Comparison of ENCODE assay signal across 9 mouse cellular contexts in genomic region chr7:37934770-37935182, GRCm38 (mm10).
DNase-seq lines count a peak whose midpoint lies in the region; ATAC-seq and TF ChIP-seq lines count a peak whose summit lies in the region.
"Had no signal": no experiment of that assay in that cellular context is flagged by ENCODE, and none has a peak within 500 bp of the region (broad histone marks: within the 10 kb centered on the region; RNA-seq: fewer than 3 reads in every experiment).

No protein-coding gene starts in this region.

- peak; percentile 66 for ATAC-seq in forebrain, embryonic 12.5 days (ENCODE audit: low FRiP score)
- peak; percentile 63 for ATAC-seq in neural tube, embryonic 12.5 days (ENCODE audit: low FRiP score, low read depth)

- H3K27me3 ChIP-seq in testis, adult 2 months (ENCODE audit: control insufficient read depth, insufficient read depth, low read length): no peaks in the 10 kb centered on the region
- no peaks in the 10 kb centered on the region for H3K27me3 ChIP-seq in forebrain, embryonic 12.5 days
- no peaks in the 10 kb centered on the region for H3K27me3 ChIP-seq in neural tube, embryonic 12.5 days (replicated peaks)

- TF ChIP-seq POLR2A in testis, adult 2 months (IDR thresholded peaks at IDR 0.05; ENCODE audit: control insufficient read depth, low read depth, low read length): no peak

- TF ChIP-seq CTCF in testis, adult 2 months (IDR thresholded peaks at IDR 0.05; ENCODE audit: control insufficient read depth, insufficient read depth, insufficient replicate concordance, low read depth, low read length): peak; percentile 16; the same call in 1 of the 2 replicates

- no peak overlapping the region for H3K27ac ChIP-seq in testis, adult 2 months (ENCODE audit: control insufficient read depth, insufficient read depth, low read depth, low read length)
- H3K27ac ChIP-seq in forebrain, embryonic 12.5 days: 0 out of 2 replicates have a peak overlapping the region, but pooled peaks have one; percentile 25
- H3K27ac ChIP-seq in neural tube, embryonic 12.5 days: no peak overlapping the region
- H3K27ac ChIP-seq: heart, embryonic 13.5 days had no signal

- H3K9me3 ChIP-seq in forebrain, embryonic 12.5 days: no peaks in the 10 kb centered on the region
- no peaks in the 10 kb centered on the region for H3K9me3 ChIP-seq in neural tube, embryonic 12.5 days
- H3K9me3 ChIP-seq: heart, embryonic 13.5 days had no signal

- H3K4me1 ChIP-seq in testis, adult 2 months (ENCODE audit: control insufficient read depth, insufficient read depth, low read length): no peaks in the 10 kb centered on the region
- peaks cover 30% of the 10 kb centered on the region for H3K4me1 ChIP-seq in forebrain, embryonic 12.5 days
- H3K4me1 ChIP-seq in neural tube, embryonic 12.5 days: peaks cover 30% of the 10 kb centered on the region

- WGBS in forebrain, embryonic 12.5 days: 15% methylated on average over 5 of the region's 5 CpGs
- 11% methylated on average over 5 of the region's 5 CpGs for WGBS in neural tube, embryonic 12.5 days

- H3K4me3 ChIP-seq in testis, adult 2 months (ENCODE audit: control insufficient read depth, low read depth, low read length): no peak overlapping the region
- H3K4me3 ChIP-seq in forebrain, embryonic 12.5 days (replicated peaks): no peak overlapping the region
- no peak overlapping the region for H3K4me3 ChIP-seq in neural tube, embryonic 12.5 days
- H3K4me3 ChIP-seq: heart, embryonic 13.5 days had no signal

- peak; percentile 57 for DNase-seq in adrenal gland, postnatal 14 days
- DNase-seq in adrenal gland, adult 18-20 months (ENCODE audit: low spot score in 2 of 2): no peak
- DNase-seq in testis, postnatal 14 days (ENCODE audit: low spot score): no peak
- DNase-seq in layer of hippocampus, postnatal 36 days: peak; percentile 54 to 55
- no peak for DNase-seq in urinary bladder, postnatal 14 days (ENCODE audit: low spot score)

- no peak overlapping the region for H3K4me2 ChIP-seq in forebrain, embryonic 12.5 days
- no peak overlapping the region for H3K4me2 ChIP-seq in neural tube, embryonic 12.5 days (replicated peaks)
- H3K4me2 ChIP-seq: heart, embryonic 13.5 days had no signal

- H3K36me3 ChIP-seq in testis, adult 2 months (ENCODE audit: control insufficient read depth, insufficient read depth, low read length): no peaks in the 10 kb centered on the region
- H3K36me3 ChIP-seq in forebrain, embryonic 12.5 days (replicated peaks): no peaks in the 10 kb centered on the region
- no peaks in the 10 kb centered on the region for H3K36me3 ChIP-seq in neural tube, embryonic 12.5 days

- no peak overlapping the region for H3K9ac ChIP-seq in forebrain, embryonic 12.5 days
- no peak overlapping the region for H3K9ac ChIP-seq in neural tube, embryonic 12.5 days
- H3K9ac ChIP-seq: heart, embryonic 13.5 days had no signal

Comparison
In these comparisons a context has a peak if more than half of its experiments do, and no peak if none do; other contexts are left out.
1. DNase-seq: peak in adrenal gland, postnatal 14 days (single experiment) and layer of hippocampus, postnatal 36 days (2 of 2); none in adrenal gland, adult 18-20 months (0 of 2), testis, postnatal 14 days (single experiment) and urinary bladder, postnatal 14 days (single experiment).